Mouse (Mus musculus) kidney, adult 10 weeks (tissue): Measurements from ENCODE around the gene Cd209c. TPM values are rescaled to one million over a fixed set of nuclear protein-coding genes. Genes with fewer than 3 reads are reported as not detected.

Experiments
- polyA plus RNA-seq: library from polyadenylated mRNA; stranded (reverse); fragments of 350-450 nt; fragmentation: Illumina TruSeq; extraction: RNeasy Lipid Tissue Mini Kit (QIAGEN cat#74804); gene quantifications from one replicate; pipeline ENCODE4 v1.2.3, GENCODE M21; 2014; ENCODE audit warnings: low read depth, low replicate concordance

The Cd209c gene
- not detected for polyA plus RNA-seq

DNA sequence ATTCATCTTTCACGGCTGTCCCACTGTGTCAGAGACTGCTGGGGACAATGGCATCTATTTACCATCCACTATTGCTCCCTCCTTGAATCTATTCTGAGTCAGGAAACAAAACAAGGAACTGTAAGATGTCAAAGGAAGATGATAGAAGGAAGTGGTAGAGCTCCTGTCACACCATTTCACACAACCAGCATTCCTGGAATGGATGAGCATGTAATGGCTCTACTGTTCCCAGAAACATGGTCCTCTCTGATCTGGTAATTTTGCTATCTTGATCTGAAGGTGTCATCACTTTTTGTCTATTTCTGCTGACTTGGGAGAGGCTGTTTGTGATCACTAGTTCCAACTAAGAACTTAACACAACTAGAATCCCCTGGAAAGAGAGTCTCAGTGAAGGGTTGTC, at the start of gene Cd209c:
Gene Cd209c, minus strand, starts transcription at position 101 of the 400 bp plus-strand sequence.

DNA sequence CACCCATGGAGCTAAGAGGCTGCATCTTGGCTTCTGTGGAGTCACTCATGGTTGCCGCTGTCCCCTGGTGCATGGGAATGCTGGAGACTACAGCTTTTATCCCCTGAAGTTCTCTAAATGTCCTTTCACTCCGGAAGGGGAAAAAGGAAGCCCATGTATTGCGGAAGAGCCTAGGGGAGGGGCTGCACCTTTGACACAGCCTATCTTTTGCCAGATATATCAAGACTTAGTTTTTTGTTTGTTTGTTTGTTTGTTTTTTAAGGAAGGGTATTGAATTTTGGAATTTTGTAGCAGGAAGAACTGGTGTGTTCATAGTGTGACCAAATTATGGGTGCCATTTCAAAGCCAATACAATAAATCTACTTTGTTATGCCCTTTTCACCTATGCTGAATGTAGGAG, 27.8 kb downstream of the Cd209c start, which contains the start of gene Cd209b:
Gene Cd209b, minus strand, starts transcription at position 101 of the 400 bp plus-strand sequence.

Other genes starting within 250 kb of the Cd209c start
- not detected for gene Clec4g, start 234.1 kb downstream of the Cd209c start, polyA plus RNA-seq
- 3.9 TPM for gene Cd209a, start 205.8 kb downstream of the Cd209c start, polyA plus RNA-seq
- not detected for gene Cd209e, start 100.4 kb downstream of the Cd209c start, polyA plus RNA-seq
- gene Cd209d, start 76.2 kb downstream of the Cd209c start, polyA plus RNA-seq: not detected
- not detected for gene Cd209b, start 27.9 kb downstream of the Cd209c start, polyA plus RNA-seq
- not detected for gene Cd209f, start 151.1 kb upstream of the Cd209c start, polyA plus RNA-seq
- gene Cd209g, start 179.4 kb upstream of the Cd209c start, polyA plus RNA-seq: not detected
- 1.2 TPM for gene Evi5l, start 211.8 kb upstream of the Cd209c start, polyA plus RNA-seq